Mouse (Mus musculus) monocyte, adult 2 months (primary cell): ENCODE data around the gene Ubr7.
A peak's percentile ranks its signal among the peaks of the same experiment; 100 is the strongest.

Experiments used
- DNase-seq, 2 experiments: peaks; one replicate each; pipeline ENCODE4 v3.0.0; 2022; ENCODE audit warnings: low spot score in 2 of 2, low read depth in 1 of 2

The Ubr7 gene

DNA sequence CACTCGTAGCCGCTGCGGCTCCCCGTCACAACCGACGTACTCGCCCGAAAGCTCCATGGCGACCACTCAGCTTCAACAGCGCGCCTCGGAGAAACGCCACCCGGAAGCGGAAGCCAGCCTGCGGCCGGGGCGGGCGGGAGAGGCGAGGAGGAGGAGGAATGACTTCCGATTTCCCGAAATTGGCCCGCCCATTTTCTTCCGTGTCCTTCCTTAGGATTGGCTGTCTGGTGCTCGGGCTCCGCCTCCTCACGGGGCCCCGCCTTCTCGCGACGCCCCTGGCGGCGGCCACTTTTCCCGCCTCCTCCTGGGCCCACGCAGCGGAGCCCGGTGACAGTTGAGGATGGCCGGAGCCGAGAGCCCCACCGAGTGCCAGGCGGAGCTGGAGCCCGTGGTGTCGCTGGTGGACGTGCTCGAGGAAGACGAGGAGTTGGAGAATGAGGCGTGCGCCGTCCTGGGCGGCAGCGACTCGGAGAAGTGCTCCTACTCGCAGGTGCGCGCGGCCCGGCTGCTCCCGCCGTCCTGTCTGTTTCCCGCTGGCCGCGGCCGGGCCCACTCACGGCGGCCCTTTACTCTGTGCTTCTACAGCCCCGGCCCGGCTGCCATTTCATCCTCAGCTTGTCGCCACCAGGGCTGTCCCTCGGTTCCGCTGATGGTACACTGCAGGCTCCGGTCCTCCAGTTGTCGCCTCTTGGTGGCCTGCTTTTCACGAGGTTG is at the start of gene Ubr7, which contains the start of the genes Gm28051 and Gon7:
Gene Ubr7 (plus strand): TSS at position 279 of the 714 bp plus-strand sequence.
Gene Gm28051 (minus strand): TSS at position 77 of the 714 bp plus-strand sequence.
Gene Gon7 (minus strand): TSS at position 115 of the 714 bp plus-strand sequence.
- DNase-seq, result peak; percentile 92 to 93

DNA sequence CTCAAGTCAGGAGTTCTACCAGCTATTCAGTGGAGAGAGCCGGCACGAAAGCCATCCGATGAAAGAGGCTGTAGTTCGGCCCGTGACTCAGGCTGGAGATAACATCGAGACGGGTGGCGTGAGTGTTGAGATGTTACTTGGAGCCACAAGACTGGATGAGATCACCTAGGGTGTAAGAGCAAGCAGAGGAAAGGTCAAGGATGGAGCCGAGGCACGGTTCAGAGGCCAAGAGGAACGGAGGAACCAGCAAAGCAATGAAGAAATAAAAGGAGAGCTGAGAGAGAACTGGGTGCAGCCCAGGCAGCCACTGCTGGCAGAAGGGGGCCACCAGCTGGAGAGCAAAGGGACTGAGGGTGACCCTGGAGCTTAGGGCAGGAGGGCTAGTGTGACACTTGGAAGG is 49.5 kb upstream of the Ubr7 start:
- no peak for DNase-seq

- DNase-seq, result no peak
Measured at GRCm38 (mm10) chr12:102709896-102710295, 47.9 kb upstream of the Ubr7 start.

DNA sequence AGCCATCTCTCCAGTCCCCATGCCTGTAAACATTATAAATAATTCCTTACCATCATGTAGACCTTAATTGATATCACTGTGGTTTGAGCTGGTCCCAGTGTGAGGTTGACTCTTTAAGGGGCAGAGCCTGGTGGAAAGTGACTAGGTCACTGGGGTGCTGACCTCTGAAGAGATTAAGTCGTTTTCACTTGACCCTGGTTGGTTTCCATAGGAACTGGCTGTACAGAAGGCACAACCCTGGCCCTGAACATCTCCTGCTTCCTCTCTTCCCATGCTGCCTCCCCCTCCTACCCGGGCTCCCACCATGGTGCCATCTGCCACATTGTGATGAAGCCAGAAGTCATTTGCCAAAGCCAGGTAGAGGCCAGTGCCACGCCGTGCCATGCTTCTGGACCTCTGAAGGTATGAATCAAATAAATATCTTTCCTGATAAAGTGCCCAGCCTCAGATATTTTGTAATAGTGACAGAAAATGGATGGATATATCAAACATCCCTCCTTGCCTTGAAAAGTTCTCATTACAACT is 46.9 kb upstream of the Ubr7 start:
- no peak for DNase-seq

DNA sequence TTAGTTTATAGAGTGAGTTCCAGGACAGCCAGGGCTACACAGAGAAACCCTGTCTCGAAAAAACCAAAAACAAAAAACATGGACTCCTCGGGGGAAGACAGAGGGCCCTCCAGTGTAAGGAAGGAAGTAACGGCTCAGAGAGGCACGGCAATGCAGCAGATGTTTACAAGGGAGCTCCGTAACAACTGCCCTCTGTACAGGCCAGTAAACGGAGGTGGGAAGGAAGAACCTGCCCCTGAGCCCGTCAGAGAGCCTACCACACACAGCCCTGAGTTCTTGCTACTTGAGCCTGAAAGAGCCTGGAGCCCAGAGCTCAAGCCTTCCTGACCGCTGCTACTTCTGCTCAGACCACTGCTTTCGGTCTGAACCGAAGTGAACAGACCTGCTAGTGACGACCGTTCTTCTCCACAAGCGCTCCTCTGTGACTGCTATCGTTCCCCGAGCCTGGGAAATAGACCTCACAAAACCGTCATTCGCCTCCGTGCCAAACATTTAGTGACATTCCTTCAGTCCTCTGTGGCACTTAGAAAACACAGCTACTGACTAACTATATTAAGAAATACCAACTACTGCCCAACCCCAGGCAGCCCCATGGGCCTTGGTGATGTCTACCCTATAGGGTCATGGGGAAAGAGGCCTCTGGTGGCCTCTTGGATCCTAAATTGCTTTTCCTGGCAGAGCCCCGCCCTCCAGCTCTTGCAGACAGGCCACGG is 44.5 kb upstream of the Ubr7 start:
- no peak for DNase-seq

DNA sequence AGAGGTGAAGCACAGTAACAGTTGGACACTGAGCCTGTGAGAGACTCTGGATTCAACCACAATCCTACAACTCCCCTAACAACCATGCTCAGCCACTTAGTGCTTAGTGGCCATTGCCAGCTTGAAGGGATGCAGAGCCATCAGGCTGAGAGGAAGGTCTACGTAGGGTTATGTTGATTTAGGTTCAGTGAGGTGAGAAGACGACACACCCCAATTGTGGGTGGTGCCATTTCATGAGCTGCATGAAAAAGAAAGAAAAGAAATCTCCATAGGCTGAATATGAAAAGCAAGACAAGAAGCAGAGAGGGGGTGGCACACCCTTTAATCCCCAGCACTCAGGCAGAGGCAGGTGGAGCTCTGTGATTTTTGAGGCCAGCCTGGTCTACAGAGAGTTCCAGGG is 43.7 kb upstream of the Ubr7 start:
- DNase-seq, result no peak

GRCm38 (mm10) chr12:102714654-102715395 is 42.9 kb upstream of the Ubr7 start:
- no peak for DNase-seq

DNA sequence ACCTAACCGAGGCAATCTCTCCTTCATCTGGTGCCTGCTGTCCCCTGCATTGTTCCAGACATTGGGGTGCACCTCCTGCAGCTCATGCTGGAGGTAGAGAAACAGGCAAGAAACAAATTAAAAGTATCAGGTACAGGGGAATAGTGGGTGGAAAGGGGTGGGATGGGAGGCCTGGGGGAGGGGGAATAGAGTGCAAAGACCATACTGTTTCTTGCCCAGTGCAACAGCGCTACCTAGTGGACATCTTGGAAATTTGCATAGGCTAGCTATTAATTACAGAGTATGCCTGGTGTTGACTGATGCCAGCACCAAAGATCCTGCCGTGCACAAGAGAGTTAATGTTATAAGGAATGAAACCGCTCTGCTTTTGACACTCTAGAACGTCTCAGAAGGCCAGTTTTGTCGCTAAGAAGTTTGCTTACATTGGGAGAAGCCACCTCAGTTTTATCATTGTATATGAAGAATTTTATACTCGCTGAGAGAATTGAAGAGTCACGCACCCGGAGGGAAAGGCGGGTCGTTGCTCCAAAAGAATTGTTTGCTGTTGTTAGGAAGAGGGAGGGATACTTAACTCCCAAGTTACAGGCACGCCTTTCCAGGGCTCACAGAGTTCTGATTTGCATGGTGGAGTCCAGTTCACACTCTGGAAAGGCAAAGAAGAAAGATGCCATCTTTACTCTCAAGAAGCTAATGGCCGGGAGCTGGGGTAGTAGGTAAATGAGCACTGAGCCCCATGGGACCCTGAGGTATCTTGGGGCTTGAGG is 38.0 kb upstream of the Ubr7 start:
- no peak for DNase-seq

- DNase-seq, result no peak
Measured at GRCm38 (mm10) chr12:102722451-102722850, 35.3 kb upstream of the Ubr7 start.

- no peak for DNase-seq
Measured at GRCm38 (mm10) chr12:102722966-102723365, 34.8 kb upstream of the Ubr7 start.

DNA sequence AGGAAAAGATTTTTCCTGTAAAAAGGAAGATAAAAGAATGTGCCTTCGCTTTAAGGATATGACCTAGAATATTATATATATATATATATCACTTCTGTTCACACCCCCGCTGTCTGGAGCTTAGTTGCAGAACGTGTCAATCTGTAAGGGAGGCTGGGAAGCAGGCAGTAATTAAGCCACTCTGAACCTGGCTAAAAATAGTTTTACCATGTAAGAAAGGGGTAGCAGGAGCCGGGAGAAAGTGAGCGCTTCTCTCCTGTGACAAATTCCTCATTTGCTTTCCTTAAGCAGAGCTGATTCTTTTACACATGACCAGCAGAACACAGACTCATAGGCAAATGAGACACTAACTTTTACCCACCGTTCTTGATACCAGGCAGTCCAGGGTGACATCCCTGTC is 33.9 kb upstream of the Ubr7 start:
- no peak for DNase-seq

DNA sequence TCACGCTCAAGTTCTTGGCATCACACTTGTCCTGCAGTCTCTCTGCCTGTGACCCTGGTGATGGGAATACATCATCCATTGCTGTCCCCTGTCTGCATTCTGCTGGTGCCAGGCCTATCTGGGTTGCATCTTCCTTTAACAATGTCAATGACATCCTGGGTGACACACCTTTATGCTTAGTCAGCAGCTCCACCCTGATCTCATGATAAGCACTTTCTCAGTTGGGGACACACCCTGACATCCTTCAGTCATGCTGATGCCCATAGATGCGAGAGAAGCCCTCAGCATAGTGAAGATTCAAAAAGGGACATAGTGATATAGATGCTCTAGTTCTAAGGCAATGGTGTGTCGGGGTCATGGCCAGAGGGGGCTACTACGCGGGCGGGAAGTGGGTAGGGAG is 32.6 kb upstream of the Ubr7 start:
- DNase-seq, result no peak

DNA sequence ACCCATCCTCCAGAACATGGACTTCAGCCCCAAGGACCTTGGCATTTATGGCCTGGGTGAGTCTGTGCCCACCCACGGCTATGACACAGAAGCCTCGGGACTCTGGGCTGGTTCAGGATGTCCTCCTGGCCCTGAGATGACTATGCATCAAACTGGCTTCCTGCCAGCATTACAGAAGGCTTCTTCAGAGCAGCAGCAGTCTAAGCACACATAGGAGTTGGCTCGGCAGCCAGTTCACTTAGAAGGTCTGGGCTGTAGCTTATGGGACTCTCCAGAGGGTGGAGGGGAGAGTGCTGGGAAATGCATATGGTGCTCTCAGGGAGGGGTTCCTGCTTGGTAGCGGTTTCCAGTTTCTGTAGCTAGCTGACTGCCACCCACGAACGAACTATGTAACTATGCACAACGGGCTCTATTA is 32.0 kb upstream of the Ubr7 start:
- DNase-seq, result no peak

GRCm38 (mm10) chr12:102729855-102730797 is 27.6 kb upstream of the Ubr7 start:
- DNase-seq, result no peak

DNA sequence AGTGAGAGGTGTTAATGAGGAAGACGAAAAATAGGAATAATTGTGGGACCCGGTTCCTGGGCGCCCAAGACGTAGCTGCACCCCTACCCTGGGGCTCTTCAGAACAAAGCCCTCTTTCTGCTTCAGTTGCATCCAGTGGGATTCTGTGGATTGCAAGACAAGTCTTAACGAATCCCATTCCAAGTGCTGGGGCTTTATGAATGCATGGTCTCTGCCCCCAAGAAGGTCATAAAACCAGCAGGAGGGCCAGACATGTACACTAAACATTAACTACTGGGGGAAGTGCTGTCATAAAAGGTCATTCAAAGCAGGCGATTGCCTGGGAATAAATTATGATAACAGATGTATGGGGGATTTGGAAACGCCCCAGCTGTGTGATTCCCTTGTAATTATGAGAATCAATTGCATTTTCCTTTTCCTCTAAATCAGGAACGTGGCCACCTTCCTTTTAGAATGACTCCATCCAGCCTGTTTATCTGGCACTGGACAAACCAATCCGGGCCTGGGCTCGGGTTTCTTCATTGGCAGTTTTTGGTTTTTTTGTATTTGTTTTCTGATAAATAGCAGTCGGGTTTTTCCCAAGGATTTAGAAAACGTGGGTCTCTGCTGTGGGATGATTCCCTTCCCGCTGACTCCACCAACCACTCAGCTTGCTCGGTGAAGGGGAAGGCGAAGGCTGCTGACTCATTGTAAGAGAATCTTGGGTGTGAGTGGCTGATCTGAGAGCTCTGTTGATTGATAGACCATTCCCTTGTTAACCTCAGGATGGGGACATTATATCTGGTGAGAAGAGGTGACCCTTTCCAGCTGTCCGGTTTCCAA is 26.8 kb upstream of the Ubr7 start:
- no peak for DNase-seq

DNA sequence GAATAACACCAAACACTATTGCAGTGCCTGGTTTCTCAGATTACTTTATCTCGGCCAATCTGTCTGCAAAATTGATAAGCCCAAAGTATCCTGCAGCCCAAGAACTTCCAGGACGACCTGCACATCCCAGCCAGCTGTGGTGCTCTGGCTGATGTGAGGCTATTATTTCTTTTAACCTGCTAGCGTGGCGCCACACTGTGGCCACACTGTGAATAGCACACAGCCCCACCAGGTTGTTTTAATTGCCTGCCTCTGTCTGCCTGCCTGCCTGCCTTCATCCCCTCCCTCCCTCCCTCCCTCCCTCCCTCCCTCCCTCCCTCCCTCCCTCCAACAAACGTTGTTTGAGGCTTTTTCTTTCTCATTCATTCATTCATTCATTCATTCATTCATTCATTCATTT is 24.4 kb upstream of the Ubr7 start:
- DNase-seq, result peak in 1 of 2 experiments; percentile 49

DNA sequence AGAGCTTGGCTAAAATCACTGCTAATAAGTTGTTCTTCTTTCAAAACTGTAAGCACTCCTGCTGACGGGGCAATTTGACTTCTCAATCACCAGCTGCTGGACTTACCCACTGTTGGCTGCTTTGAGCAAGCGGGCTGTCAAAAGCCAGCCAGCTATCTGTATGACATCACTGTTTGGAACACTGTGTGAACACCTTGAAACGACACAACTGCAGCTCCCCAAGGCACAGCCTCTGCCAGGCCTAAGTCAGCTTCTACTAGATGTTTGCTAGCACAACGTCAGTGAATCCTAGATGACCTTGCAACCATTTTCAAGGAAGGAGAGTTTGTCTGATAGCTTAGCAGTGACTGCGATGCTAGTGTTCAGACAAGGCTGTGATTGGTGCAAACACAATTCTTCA is 18.7 kb upstream of the Ubr7 start:
- DNase-seq, result no peak

DNA sequence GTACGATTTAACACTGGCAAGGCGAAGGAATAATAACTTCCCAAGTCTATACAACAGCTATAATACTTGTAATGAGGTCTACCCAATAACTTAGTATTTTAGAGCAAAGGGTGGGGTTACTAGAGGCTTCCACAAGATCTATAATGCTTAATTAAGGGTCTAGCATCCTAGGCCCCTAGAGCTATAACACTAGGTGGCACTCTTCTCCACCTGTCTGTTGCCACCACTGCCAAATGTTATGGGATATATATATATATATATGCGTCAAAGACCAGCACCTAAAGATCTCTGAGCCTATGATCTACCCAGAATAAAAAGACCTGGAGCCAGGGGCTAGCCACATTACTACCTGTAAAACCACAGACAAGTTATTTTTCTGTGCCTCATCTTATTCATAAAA is 17.5 kb upstream of the Ubr7 start:
- DNase-seq, result no peak

GRCm38 (mm10) chr12:102742056-102742455 is 15.7 kb upstream of the Ubr7 start:
- DNase-seq, result no peak
